Mouse (Mus musculus) limb, embryonic 12.5 days (tissue): Measurements from ENCODE around the gene Npepps. TPM values are rescaled to one million over a fixed set of nuclear protein-coding genes. Genes with fewer than 3 reads are reported as not detected.

Experiments used
- ATAC-seq: fragments of 200-750 bp; cut with Nextera tagmentation; 2 replicates; pipeline ENCODE4 v1.8.0; 2017; ENCODE audit warnings: low read depth, moderate TSS enrichment; ENCODE audit not compliant: insufficient number of reproducible peaks, insufficient read depth, low FRiP score, low TSS enrichment
- H3K27ac ChIP-seq: fragments of 300-500 bp; sonication (generic); 2 replicates; pipeline ENCODE4 v1.5.1; 2016; ENCODE audit warnings: mild to moderate bottlenecking, moderate library complexity
- H3K27me3 ChIP-seq: fragments of 300-500 bp; sonication (generic); 2 replicates; pipeline ENCODE4 v1.6.1; 2016; ENCODE audit warnings: mild to moderate bottlenecking, moderate library complexity
- H3K36me3 ChIP-seq: fragments of 300-500 bp; sonication (generic); 2 replicates; pipeline ENCODE4 v1.6.1; 2016; ENCODE audit warnings: mild to moderate bottlenecking, moderate library complexity
- H3K4me1 ChIP-seq: fragments of 300-500 bp; sonication (generic); replicated peaks from 2 replicates; pipeline ENCODE4 v1.6.1; 2016
- H3K4me2 ChIP-seq: fragments of 300-500 bp; sonication (generic); 2 replicates; pipeline ENCODE4 v1.6.1; 2016; ENCODE audit warnings: mild to moderate bottlenecking, moderate library complexity
- H3K4me3 ChIP-seq: fragments of 300-500 bp; sonication (generic); replicated peaks from 2 replicates; pipeline ENCODE4 v1.5.1; 2016; ENCODE audit warnings: mild to moderate bottlenecking
- H3K9ac ChIP-seq: fragments of 300-500 bp; sonication (generic); replicated peaks from 2 replicates; pipeline ENCODE4 v1.6.1; 2016; ENCODE audit warnings: mild to moderate bottlenecking, moderate library complexity
- H3K9me3 ChIP-seq: fragments of 300-500 bp; sonication (generic); 2 replicates; pipeline ENCODE4 v1.6.1; 2016; ENCODE audit warnings: mild to moderate bottlenecking, moderate library complexity
- WGBS: fragments of 180-500 bp; shearing (Covaris S2); methylation state at CpG from one replicate; pipeline ENCODE4 v1.1.7; 2016; 5-methylcytosine and 5-hydroxymethylcytosine counted together
- polyA plus RNA-seq: library from polyadenylated mRNA; unstranded; fragments of >200 nt; fragmentation: Nextera tagmentation; extraction: Ambion mirVana; gene quantifications from 2 replicates; pipeline ENCODE4 v1.2.1, GENCODE M21; 2016

Gene Npepps
- polyA plus RNA-seq, 1 experiment from 2014 or later = 85.8 TPM

GRCm38 (mm10) chr11:97184875-97185274 is 95.6 kb downstream of the Npepps start:
- peaks cover 65% of the 10 kb centered on the region for H3K36me3 ChIP-seq
- no peak overlapping the region for H3K27ac ChIP-seq
- H3K9ac ChIP-seq = no peak overlapping the region
- H3K4me3 ChIP-seq = no peak overlapping the region
- H3K4me1 ChIP-seq = peaks cover 30% of the 10 kb centered on the region
- H3K4me2 ChIP-seq = no peak overlapping the region
- no peaks in the 10 kb centered on the region for H3K9me3 ChIP-seq
- H3K27me3 ChIP-seq = no peaks in the 10 kb centered on the region
- WGBS = 80% methylated on average over 5 of the region's 5 CpGs
- ATAC-seq = no peak

GRCm38 (mm10) chr11:97182446-97182845 is 98.0 kb downstream of the Npepps start:
- peaks cover 22% of the 10 kb centered on the region for H3K4me1 ChIP-seq
- H3K4me2 ChIP-seq = no peak overlapping the region
- H3K4me3 ChIP-seq = no peak overlapping the region
- peaks cover 88% of the 10 kb centered on the region for H3K36me3 ChIP-seq
- H3K27me3 ChIP-seq = no peaks in the 10 kb centered on the region
- WGBS = 90% methylated on average over 3 of the region's 3 CpGs
- no peaks in the 10 kb centered on the region for H3K9me3 ChIP-seq
- no peak overlapping the region for H3K9ac ChIP-seq
- no peak overlapping the region for H3K27ac ChIP-seq
- no peak for ATAC-seq

- Histone ChIP-seq H3K4me2 (no peak overlapping the region), H3K27me3 (no peaks in the 10 kb centered on the region), H3K36me3 (peaks cover 98% of the 10 kb centered on the region), H3K4me1 (peaks cover 16% of the 10 kb centered on the region), H3K9me3 (no peaks in the 10 kb centered on the region), H3K4me3 (no peak overlapping the region), H3K9ac (no peak overlapping the region), H3K27ac (no peak overlapping the region)
- WGBS = 87% methylated on average over 5 of the region's 5 CpGs
- ATAC-seq = no peak
Observed at GRCm38 (mm10) chr11:97181061-97181460, 99.4 kb downstream of the Npepps start.

GRCm38 (mm10) chr11:97178198-97178597 is 102.2 kb downstream of the Npepps start:
- 97% methylated on average over 2 of the region's 2 CpGs for WGBS
- Histone ChIP-seq H3K27ac (no peak overlapping the region), H3K4me2 (no peak overlapping the region), H3K4me3 (no peak overlapping the region), H3K36me3 (peaks cover 99% of the 10 kb centered on the region), H3K9me3 (no peaks in the 10 kb centered on the region), H3K27me3 (no peaks in the 10 kb centered on the region), H3K4me1 (no peaks in the 10 kb centered on the region), H3K9ac (no peak overlapping the region)
- ATAC-seq = no peak

GRCm38 (mm10) chr11:97176851-97177250 is 103.6 kb downstream of the Npepps start:
- H3K36me3 ChIP-seq = peaks cover 99% of the 10 kb centered on the region
- no peaks in the 10 kb centered on the region for H3K27me3 ChIP-seq
- H3K4me3 ChIP-seq = no peak overlapping the region
- H3K9ac ChIP-seq = no peak overlapping the region
- no peak for ATAC-seq
- H3K4me1 ChIP-seq = no peaks in the 10 kb centered on the region
- 64% methylated on average over 3 of the region's 3 CpGs for WGBS
- H3K27ac ChIP-seq = no peak overlapping the region
- no peaks in the 10 kb centered on the region for H3K9me3 ChIP-seq
- H3K4me2 ChIP-seq = no peak overlapping the region

- no peak for ATAC-seq
- WGBS = 92% methylated on average over 7 of the region's 7 CpGs
- no peaks in the 10 kb centered on the region for H3K27me3 ChIP-seq
- peaks cover 99% of the 10 kb centered on the region for H3K36me3 ChIP-seq
- no peaks in the 10 kb centered on the region for H3K9me3 ChIP-seq
- no peak overlapping the region for H3K4me2 ChIP-seq
- H3K27ac ChIP-seq = no peak overlapping the region
- H3K4me3 ChIP-seq = no peak overlapping the region
- H3K9ac ChIP-seq = no peak overlapping the region
- H3K4me1 ChIP-seq = no peaks in the 10 kb centered on the region
Observed at GRCm38 (mm10) chr11:97175499-97175898, 104.9 kb downstream of the Npepps start.

- H3K27ac ChIP-seq = no peak overlapping the region
- no peak overlapping the region for H3K4me2 ChIP-seq
- ATAC-seq = no peak
- 82% methylated on average over 6 of the region's 6 CpGs for WGBS
- H3K27me3 ChIP-seq = no peaks in the 10 kb centered on the region
- peaks cover 99% of the 10 kb centered on the region for H3K36me3 ChIP-seq
- no peaks in the 10 kb centered on the region for H3K9me3 ChIP-seq
- no peak overlapping the region for H3K4me3 ChIP-seq
- no peaks in the 10 kb centered on the region for H3K4me1 ChIP-seq
- H3K9ac ChIP-seq = no peak overlapping the region
Observed at GRCm38 (mm10) chr11:97160341-97160740, 120.1 kb downstream of the Npepps start.

GRCm38 (mm10) chr11:97156999-97157398 is 123.4 kb downstream of the Npepps start:
- Histone ChIP-seq H3K4me2 (no peak overlapping the region), H3K27me3 (no peaks in the 10 kb centered on the region), H3K27ac (no peak overlapping the region), H3K4me3 (no peak overlapping the region), H3K9ac (no peak overlapping the region), H3K4me1 (peaks cover 21% of the 10 kb centered on the region), H3K36me3 (peaks cover 73% of the 10 kb centered on the region), H3K9me3 (no peaks in the 10 kb centered on the region)
- no peak for ATAC-seq
- 77% methylated on average over 7 of the region's 7 CpGs for WGBS

Other genes with a start within 250 kb of the Npepps start
- gene Lrrc46, start 239.2 kb downstream of the Npepps start, polyA plus RNA-seq = 1.0 TPM in 2 replicates
- 80.0 and 80.5 TPM in 2 replicates for gene Mrpl10, start 239.1 kb downstream of the Npepps start, polyA plus RNA-seq
- gene Osbpl7, start 230.0 kb downstream of the Npepps start, polyA plus RNA-seq = 6.7 and 8.7 TPM in 2 replicates
- gene Tbx21, start 165.3 kb downstream of the Npepps start, polyA plus RNA-seq = 0.17 TPM in 1 of 2 replicates, not detected in the other
- gene Tbkbp1, start 129.1 kb downstream of the Npepps start, polyA plus RNA-seq = 8.0 and 8.7 TPM in 2 replicates
- gene Kpnb1, start 92.8 kb downstream of the Npepps start, polyA plus RNA-seq = 60.2 and 62.7 TPM in 2 replicates
- gene Mrpl45, start 35.1 kb upstream of the Npepps start, polyA plus RNA-seq = 51.2 and 53.5 TPM in 2 replicates
- gene Gpr179, start 71.4 kb upstream of the Npepps start, polyA plus RNA-seq = 0.05 and 0.14 TPM in 2 replicates
- 5.1 and 5.5 TPM in 2 replicates for gene Socs7, start 81.9 kb upstream of the Npepps start, polyA plus RNA-seq
- 7.3 and 7.4 TPM in 2 replicates for gene Arhgap23, start 134.9 kb upstream of the Npepps start, polyA plus RNA-seq
- 0.36 and 1.4 TPM in 2 replicates for gene 4933428G20Rik, start 219.7 kb upstream of the Npepps start, polyA plus RNA-seq